Mouse (Mus musculus) stomach, postnatal 0 days (tissue): ENCODE measurements at regions not wholly inside any gene's neighbourhood (a gene's known extent, or its start where the extent isn't known, plus 50 kb on each side); places are given as distances from the start of the nearest gene placed in this dataset.

ENCODE experiments used
- CTCF ChIP-seq: IDR thresholded peaks from 2 replicates; pipeline ENCODE4 v1.5.1; 2016; ENCODE audit warnings: antibody characterized with exemption, low read depth, mild to moderate bottlenecking, moderate library complexity
- EP300 ChIP-seq: optimal IDR thresholded peaks from 2 replicates; pipeline ENCODE3; 2016; ENCODE audit warnings: antibody characterized with exemption

- TF ChIP-seq CTCF = no peak
- no peak for TF ChIP-seq EP300
Observed at GRCm38 (mm10) chr13:42528169-42528568, 152.3 kb upstream of the Phactr1 start.
